Mouse (Mus musculus) MN1 (cell line): ENCODE results near the gene Lgsn.
A peak's percentile ranks its signal among the peaks of the same experiment; 100 is the strongest.

Source experiments
- DNase-seq: peaks from one replicate; pipeline ENCODE4 v3.0.0-alpha.2; 2016; ENCODE audit warnings: low spot score

Lgsn gene

DNA sequence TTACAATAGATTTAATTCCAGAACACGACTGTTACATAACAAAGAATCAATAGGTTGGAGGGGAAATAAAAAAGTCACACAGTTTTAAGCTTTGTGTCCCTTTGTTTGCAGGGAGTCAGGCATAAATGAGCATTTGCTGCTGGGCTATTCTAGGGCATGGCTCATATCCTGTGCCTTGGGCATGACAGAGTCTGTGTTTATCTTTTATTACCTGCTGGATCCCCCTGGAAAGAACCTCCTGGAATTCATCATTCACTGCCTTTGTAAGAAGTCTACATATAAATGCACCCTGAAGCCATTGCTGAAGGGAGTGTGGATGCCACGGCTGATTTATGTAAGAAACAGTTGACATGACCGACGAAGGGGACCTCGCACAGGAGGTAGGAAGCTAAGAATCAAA, at the start of gene Lgsn:
Gene Lgsn, plus strand, starts transcription at position 301 of the 400 bp plus-strand sequence.
- no peak for DNase-seq

DNA sequence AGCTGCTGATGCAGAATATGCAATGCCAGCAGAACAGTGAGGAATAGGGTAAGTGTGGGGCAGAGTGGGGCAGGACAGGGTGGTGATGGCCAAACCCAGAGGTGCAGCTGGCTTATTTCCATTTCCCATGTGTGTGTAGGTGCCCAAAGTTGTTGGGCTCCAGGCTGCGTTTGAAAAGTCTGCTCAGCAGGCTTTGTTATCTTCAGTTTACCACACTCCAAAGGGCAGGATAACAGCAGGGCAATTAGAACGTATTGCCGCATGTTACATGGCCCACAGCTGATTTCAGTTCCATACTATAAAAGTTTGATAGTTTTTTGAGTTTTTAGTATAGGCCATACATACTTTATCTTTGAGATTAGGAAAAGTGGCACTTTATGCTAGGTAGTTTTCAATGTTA, 37.8 kb upstream of the Lgsn start:
- no peak for DNase-seq

DNA sequence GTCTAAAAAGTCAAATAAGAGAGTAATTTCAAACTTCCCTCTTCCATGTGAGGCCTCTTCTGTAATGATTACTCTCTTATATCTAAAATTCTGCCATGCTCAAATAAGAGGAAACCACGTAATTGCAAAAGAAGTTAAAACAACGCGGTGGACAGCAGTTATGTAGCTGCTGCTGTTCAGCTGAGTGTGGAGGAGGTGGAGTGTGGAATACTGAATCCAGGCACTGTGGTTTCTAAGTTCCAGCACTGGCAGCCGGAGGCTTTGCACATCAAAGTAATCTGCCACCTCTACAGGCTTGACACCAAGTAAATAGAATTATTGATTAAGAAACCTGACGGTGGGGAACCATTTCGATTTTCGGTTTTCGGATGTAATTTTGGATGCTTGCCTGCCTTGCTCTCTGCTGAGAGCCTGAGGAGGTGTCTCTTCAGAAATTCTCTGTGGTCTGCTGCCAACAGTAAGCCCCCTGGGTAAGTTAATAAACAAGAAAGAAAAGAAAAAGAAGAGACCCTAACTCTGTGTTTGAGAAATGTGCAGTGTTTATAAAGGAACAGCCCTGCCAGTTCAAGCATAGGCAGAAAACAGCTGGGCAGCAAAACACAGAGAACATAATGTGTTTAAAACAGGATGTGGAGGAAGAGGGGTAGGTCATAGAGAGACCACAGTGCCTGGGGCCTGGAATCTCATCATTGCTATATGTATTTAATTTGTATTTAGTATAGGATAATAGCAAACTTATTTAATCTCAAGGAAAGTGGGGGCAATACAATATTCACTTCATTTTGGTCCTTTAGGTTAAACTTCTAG, 33.7 kb upstream of the Lgsn start:
- no peak for DNase-seq

DNA sequence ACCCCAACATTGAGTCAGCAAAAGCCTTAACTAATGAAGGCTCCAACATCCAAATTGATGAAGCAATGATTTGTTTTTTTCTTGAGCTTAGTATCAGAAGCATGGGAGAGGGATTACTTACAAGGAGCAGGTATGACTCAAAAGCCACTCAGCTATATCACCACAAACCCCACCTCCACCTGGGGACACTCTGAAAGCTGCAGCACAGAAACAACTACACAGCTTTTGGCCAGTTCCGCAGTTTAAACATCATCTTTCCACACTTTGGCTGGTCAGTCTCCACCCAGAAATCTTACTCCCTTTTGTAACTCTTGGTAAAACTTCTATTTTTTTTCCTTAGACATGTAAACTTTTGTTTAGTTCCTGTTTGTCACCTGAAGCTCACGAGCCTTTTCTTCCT, 32.6 kb upstream of the Lgsn start:
- no peak for DNase-seq

DNA sequence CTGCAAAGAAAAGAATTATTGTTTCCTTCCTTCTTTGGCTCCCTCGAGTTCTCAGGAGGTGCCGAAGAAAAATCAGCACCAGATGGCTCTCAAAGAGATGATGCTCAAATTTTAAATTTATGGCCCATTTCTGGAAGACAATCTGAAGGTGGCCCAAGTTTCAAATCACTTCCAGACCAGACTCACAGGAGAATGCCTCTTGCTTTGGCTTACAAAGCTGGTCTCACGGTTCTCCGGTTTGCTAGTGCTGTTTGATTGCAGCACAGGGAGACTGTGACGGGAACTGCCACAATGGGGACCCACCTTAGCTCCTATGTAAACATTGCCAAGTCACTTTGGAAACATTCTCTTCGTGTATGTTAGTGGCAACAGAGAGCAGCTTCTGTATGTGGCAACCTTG, 26.5 kb upstream of the Lgsn start:
- DNase-seq, result no peak

DNA sequence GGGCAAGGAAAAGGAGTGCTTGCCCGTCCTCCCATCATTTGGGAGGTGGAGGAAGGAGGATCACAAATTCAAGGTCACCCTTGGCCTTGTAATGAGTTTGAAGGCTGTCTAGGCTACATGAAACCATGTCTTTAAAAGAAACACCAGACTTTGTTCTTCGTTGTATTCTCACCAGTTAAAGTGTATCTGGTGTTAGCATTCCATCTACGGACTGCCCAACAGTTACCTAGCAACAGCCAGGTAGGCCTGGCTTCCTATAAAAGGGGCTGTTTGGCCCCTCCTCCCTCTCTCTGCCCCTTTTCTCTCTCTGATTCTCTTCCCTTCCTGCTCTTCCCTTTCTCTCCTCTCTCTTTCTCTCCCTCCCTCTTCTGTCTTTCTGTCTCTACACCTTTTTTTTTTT, 25.7 kb upstream of the Lgsn start:
- DNase-seq, result no peak

DNA sequence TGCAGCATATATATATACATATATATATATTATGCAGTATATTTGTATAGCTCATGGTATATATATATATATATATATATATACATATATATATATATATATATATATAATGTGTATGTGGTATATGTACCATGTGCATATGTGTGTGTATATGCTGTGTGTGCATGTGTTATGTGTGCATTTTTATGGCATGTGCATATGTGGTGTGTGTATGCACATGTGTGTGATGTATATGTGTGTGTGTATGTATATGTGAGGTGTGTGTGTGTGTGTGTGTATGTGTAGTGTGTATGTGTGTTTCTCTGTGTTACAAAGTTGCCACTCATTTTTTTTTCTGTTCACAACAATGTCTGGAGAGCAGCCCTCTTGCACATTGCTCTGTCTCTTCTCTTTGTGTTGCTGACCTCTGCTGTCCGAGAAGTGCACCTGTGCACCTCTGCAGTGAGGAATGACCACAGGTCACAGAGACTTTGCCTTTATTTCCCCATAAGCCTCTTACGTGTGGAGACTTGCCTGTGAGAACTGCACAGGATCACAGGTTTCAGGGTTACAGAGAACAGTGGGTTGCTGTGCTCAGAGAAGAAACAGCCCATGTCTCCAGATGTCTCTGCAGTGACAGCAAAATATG, 23.3 kb upstream of the Lgsn start:
- peak; percentile 30 for DNase-seq

DNA sequence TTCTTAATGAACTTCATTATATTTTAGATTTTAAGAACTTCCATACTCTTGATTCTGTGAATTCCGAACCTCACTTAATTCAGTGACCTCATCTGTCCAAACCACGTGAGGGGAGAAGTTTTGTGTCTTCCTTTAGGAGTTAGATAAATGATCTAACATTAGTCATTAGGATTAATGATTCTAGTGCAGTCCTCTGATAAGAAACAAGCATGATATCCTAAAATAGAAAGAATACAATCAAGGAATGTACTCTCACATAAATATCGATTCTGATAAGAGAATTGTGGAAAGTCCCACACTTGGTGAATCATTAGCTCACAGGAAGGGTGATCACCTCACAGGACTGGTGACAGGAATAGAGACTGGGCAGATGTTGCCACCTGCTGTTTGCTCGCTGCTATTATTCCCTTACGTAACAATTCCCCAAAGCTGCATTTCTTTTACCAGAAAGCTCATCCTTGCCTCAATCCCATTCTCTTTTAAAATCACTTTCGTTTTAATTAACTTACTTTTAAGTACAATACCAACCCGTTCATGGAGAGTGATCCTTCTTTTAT, 22.3 kb upstream of the Lgsn start:
- peak; percentile 76 for DNase-seq

DNA sequence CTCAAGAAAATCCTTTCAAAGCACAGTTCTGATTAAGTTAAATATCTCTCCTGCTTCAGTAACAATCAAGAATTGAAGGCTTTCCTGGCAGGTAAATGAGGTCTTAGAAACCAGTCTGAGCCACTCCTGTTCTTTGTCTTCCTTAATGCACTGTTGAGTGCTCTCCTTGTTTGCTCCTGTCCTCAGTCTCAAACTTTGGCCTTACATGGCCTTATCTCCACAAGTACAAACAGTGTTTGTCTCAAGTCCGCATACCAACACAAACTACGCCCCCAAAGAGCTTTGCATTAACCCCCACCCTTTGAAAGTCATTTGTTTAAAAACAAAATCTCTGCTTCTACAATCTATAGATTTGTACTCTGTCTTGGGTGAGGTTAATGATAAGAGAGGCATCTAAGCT, 20.0 kb upstream of the Lgsn start:
- DNase-seq, result no peak

DNA sequence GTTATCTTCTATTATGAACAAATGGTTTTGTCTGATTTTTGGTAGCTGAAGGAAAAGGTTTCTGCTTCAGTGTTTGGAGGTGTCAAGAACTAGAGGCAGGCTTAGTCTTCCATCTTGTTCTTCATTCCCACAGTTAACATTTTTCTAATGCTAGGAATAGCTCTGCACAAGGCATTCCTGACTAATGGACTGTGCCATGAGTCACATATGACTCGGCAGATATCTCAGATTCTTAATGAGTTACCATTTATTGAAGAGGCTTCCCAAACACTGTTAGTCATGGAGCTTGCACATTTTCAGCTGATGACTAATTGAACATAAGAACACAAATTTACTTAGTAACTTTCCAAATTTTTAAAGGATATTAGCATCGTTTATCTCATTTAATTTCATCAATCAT, 19.3 kb upstream of the Lgsn start:
- DNase-seq, result peak; percentile 29

DNA sequence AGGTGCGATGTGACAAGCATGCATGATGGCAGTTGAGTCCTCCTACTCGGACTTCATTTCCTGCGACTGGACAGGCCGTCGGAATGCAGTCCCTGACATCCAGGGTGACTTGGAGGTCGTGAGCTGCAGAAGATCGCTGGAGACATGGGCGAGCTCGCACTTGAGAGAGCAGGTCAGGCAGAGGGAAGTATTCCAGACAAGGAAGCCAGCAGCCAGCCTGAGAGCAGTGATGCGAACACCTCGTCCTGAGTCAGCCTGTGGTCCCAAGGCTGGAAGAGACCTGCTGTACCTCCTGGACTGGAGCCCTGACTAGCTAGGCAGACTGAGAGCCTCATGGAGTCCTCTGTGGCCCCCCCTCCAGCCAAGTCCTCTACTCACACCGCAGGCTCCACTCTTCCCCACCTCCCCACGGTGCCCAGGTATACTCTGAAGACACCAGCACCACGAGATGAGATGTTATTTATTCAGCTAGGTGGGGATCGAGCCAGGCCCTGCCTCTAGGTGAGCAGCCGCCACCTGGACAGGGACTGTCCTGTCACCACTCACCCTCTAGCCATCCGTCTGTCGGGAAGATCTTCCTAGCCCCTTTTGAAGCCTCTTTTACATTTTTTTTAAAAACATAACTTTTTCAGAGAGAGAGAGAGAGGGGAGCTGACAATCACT, 11.5 kb upstream of the Lgsn start:
- DNase-seq, result no peak

DNA sequence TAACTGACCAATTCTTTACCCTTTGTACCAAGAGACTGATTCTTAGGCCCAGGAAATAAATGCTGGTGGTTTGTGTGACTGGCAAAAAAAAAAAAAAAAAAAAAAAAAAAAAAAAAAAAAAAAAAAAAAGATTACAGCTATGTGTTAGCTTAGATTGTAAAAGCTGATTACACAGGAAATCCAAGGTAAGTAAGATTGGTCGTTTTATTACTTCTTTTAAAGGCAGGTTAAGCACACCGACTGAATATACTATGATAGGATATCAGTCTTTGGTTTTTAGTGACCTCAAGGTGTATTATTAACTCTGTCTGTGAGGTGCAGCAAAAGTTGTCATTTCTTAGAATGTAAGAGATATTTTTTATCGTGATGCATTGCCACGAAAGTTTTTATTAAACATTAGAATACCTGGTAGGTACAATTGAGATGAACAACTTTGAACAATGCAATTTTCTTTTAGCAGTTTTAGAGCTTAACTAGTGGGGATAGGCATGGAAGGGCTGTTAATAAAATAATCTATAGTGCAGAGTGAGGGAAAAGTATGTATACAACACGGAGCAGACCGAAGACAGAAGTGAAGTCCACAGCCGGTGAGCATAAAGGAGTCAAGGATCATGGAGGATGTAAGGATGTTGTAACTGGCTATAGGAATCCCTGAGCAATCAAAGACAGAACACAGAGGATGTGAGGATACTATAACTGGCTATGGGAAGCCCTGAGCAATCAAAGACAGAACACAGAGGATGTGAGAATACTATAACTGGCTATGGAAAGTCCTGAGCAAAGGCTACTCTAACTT, 10.7 kb upstream of the Lgsn start:
- DNase-seq, result no peak

DNA sequence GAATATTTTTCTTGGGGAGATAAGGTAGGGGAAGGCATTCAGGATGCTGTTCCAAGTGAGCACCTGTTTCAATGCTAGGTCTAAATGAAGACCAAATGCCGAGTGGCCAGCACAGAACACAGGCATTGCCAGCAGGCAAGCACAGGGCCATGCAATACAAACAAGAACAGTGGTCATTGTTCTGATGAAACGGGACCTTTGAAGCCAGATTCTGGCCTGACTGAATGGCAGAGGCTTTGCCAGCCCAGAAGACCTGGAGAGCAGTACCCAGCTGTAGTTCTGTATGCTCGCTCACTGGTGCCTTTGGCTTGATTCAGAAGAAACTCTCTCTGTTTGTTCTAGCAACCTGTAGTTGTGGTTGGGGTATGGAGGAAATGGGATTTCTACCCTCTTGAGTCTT, 800 bp upstream of the Lgsn start:
- DNase-seq, result no peak

DNA sequence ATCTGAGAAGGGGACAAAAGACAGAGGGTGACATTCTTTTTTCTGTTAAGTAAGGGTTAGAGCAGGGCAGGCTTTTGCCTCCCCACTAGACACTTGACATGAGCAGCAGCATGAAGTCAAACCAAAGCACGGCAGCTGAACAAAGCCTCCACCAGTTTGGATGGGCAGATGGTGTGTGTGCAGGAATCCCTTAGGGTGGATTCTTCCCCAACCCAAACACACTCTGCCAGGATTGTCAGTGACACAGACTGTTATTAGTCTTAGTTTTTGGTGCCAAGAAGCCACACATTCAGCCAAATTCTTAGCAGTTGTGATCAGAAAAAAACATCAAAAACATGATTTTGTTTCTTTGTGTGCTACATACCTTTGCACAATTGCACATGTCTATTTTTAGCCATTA, 2.1 kb downstream of the Lgsn start:
- DNase-seq, result no peak

DNA sequence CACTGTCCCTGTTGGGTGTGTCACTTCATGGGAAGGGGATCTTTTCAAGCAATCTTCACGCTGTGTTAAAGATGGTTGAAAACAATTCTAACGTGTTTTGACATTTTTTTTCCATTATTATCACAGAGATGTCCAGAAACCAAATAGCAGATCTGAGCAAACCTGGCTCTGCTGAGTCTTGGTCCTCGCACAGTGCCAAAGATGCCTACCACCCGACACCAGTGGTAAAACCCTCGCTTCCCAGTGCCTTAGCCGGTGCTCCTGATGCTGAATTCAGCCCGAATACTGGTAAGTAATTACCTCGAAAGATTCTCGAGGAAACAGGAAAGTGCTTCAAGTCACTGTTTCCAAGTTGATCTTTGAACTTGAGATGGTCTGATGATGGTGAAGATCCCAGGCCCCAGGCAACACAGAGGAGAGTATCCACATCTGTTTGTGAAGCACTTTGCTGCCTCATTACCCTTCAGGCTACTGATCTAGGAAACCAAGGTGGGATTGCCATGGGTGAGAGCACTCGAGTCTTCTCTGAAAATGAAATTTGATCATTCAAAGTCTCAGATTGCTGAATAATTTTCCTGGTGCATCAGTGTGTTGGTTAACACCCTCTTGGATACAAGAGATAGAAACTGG, 14.2 kb downstream of the Lgsn start:
- DNase-seq, result no peak

DNA sequence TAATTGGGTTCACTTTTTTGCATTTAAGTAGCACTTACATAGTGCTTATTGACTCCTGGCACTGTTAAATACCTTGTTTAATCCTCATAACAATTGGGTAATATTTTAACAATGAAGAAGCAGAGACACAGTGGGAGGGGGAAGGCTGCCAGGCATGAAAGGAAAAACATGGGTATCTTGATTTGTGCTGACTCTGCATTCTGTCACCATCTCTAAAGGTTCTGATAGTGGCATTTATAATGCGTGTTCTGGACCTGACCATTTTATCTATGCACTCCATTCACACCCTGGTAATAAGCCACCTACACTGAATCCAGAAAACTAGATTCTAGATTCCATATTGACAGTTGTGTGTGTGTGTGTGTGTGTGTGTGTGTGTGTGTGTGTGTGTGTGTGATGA, 19.4 kb downstream of the Lgsn start:
- DNase-seq, result no peak

DNA sequence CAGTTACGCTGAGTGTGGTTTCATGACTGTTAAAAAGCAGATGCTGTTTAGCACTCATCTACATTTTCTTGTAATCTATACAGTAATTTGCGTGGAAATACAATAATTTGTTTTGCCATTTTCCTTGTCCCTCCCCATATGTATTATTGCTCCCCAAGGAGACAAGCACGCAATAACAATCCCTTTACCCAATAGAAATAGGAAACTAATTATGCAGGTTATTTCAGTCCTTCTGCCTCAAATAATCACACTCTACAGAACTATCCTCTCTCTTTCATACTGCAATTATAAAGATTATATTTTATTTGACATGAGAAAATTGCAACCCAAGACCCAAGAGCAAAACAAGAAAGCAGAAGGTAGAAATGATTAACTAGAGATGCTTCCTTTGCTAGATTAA, 20.8 kb downstream of the Lgsn start:
- DNase-seq, result no peak

DNA sequence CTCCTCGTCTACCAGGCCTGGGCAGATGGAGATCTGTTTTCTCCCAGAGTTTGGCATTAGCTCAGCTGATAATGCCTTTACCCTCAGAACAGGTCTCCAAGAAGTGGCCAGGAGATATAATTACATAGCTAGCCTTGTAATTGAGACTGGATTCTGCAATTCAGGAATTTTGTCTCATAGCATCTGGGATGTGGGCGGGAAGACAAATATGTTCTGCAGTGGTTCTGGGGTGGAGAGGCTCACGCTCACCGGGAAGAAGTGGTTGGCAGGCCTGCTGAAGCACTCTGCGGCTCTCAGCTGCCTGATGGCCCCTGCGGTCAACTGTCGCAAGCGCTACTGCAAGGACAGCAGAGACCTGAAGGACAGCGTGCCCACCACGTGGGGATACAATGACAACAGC, 27.6 kb downstream of the Lgsn start:
- DNase-seq, result no peak

DNA sequence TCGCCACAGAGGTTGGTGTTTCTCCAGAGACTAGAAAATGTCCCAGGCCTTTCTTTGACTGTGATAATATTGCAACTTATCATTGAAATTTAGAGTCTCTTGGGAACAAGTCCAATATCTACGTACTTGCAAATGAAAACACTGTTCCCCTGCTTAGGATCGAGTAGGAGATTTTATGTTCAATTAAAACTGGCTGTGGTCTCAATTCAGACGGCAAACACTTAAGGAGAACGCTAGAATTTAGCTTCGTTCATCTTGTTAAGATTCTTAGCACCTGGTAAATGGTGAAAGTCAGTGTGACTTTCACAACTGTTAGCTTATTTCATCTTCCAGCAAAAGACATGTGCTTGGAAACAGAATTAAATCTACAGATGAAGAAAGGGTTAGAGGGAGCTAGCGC, 29.1 kb downstream of the Lgsn start:
- DNase-seq, result no peak

DNA sequence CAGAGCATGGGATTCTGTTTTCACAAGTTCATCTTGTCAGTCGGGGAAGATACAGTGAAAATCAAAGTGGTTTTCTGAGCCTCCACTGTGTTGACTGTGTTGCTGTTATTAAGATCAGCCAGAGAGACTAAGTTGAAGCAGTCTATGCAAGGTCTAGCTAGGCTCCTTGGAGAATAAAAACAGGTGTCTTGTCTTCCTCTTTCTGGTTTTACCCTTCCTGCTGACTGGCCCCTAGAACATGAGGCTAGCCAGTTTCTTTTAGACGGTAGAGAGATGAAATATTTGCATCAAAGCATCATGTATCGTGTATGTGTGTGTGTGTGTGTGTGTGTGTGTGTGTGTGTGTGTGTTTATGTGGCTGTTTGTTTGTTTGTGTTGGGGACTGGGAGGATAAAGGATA, 29.6 kb downstream of the Lgsn start:
- no peak for DNase-seq

DNA sequence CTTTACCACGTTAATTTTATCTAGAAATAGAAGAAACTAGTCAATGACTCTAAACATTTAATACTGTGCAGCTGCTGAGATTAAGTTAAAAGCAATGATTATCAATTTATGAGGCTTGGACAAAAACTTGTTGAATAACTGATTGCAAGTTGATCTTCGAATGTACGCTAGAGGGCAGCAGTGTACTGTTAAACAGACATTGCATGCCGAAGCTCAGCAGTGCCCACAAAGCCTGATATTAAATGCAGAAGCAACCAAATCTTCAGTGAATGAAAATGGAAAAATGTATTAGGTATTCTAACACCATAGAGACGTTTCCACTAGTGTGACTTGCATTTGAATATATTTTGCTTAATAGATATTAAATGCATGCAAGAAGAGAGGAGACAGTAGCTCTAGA, 33.9 kb downstream of the Lgsn start:
- peak; percentile 78 for DNase-seq

DNA sequence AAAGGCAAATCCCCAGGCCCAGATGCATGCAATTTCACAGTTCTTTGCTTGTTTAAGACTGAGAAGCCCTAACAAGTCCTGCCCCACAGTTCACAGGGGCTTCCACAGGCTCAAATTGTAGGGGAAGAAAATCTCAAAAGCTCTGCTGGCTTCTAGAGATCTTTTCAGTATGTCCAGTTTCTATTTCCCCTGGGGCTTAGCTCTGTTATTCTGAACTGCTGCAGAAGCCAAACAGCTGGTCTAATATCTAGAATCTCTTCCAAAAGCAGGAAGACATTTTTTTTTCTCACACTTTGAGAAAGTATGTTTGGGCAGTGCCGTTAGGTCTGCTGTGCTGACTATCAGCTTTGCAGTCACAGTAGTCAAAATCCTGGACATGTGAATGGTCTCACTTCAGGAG, 38.6 kb downstream of the Lgsn start:
- no peak for DNase-seq
